Mouse (Mus musculus): ENCODE data around the gene Rpl18. TPM values are rescaled to one million over a fixed set of nuclear protein-coding genes. Genes with fewer than 3 reads are reported as not detected.

Gene Rpl18
- polyA plus RNA-seq, 1 experiment = 3,224 TPM

DNA sequence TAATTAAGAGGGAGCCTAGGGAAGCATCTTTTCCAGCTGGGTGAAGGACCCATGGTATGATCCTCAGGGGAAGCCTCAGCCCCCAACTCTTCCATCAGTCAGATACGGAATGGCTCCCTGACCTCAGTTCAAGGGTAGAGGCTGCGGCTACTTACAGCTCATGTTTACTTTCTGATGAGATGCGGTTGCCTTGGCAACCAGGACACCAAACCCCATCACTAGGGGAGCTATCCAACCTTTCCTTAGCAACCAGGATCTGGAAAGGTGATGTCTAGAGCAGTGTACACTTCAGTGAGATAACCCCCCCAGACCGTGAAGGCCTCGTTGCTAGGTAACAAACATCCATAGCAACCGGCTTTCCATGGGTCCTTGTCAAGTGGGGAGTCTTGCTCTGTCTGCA lies 6.2 kb upstream of the Rpl18 start:
- Histone ChIP-seq H3K79me2 (ENCODE audit: control insufficient read depth, insufficient read depth) (peaks cover 3% of the 10 kb centered on the region), H3ac (ENCODE audit: control insufficient read depth, insufficient read length) (no peak overlapping the region), H3K4me2 (ENCODE audit: low read depth) (no peak overlapping the region), H3K4me3 (no peak overlapping the region), H3K36me3 (ENCODE audit: control insufficient read depth, insufficient read depth) (no peaks in the 10 kb centered on the region), H3K27me3 (ENCODE audit: control insufficient read depth, insufficient read depth, insufficient read length) (no peaks in the 10 kb centered on the region)
- no peak for TF ChIP-seq REST (IDR thresholded peaks at IDR 0.05; ENCODE audit: insufficient read depth, insufficient read length)
- no peak for TF ChIP-seq TCF12 (IDR thresholded peaks at IDR 0.05; ENCODE audit: insufficient read depth, poor library complexity, severe bottlenecking)
- TF ChIP-seq MAX (IDR thresholded peaks at IDR 0.05; ENCODE audit: low read depth) = no peak
- TF ChIP-seq TCF3 (IDR thresholded peaks at IDR 0.05; ENCODE audit: insufficient read length, low read depth) = no peak
- no peak for TF ChIP-seq POLR2A (IDR thresholded peaks at IDR 0.05; ENCODE audit: insufficient read length, low read depth)
- TF ChIP-seq POLR2AphosphoS2 (IDR thresholded peaks at IDR 0.05; ENCODE audit: insufficient read length, low read depth) = peak; percentile 57
- TF ChIP-seq MYOG (IDR thresholded peaks at IDR 0.05; ENCODE audit: control insufficient read depth in 1 of 3, insufficient read depth in 1 of 3, insufficient read length in 2 of 3, low read depth in 2 of 3) = no peak

- H3K4me3 ChIP-seq = no peak overlapping the region
- no peak overlapping the region for H3ac ChIP-seq (ENCODE audit: control insufficient read depth, insufficient read length)
- H3K36me3 ChIP-seq (ENCODE audit: control insufficient read depth, insufficient read depth) = no peaks in the 10 kb centered on the region
- H3K27me3 ChIP-seq (ENCODE audit: control insufficient read depth, insufficient read depth, insufficient read length) = no peaks in the 10 kb centered on the region
- no peak overlapping the region for H3K4me2 ChIP-seq (ENCODE audit: low read depth)
- TF ChIP-seq MYOG (IDR thresholded peaks at IDR 0.05; ENCODE audit: control insufficient read depth in 1 of 3, insufficient read depth in 1 of 3, insufficient read length in 2 of 3, low read depth in 2 of 3) (no peak), POLR2AphosphoS2 (IDR thresholded peaks at IDR 0.05; ENCODE audit: insufficient read length, low read depth) (peak; percentile 97), POLR2A (IDR thresholded peaks at IDR 0.05; ENCODE audit: insufficient read length, low read depth) (peak; percentile 51)
- peaks cover 10% of the 10 kb centered on the region for H3K79me2 ChIP-seq (ENCODE audit: control insufficient read depth, insufficient read depth)
Measured at GRCm38 (mm10) chr7:45709677-45710355, 5.4 kb upstream of the Rpl18 start.

DNA sequence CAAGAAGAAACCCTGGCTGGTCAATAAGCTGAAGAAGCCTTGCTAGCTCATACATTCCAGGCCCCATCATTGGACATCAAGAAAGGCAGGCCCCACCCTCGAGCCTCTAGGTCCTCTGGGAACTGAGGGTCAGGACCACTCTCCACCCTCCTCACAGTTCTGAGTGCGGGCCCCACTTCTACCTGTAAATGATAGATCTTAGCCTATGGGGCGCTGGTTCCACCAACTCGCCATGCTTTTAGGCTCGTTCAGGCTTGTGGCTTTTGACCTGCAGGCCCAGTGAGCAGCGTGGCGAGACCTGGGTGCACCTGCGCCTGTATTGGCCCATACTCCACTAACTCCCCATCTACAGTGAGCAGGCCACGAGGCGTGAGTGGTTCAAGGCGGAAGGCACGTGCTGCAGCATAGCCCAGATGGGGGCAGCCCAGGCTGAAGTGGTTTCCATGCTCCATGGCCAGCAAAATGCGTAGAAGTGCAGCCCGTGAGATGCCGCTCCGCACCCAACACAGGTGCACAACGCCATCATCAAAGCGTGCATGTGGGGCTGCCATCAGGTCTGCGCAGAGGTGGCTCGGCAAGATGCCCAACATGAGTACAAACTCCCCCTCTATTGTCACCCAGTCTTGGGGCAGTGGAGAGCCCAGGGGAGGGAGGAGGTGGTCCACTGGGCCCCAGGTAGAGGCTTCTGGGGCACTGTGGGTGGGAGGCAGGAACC lies 4.6 kb upstream of the Rpl18 start:
- Histone ChIP-seq H3K27me3 (ENCODE audit: control insufficient read depth, insufficient read depth, insufficient read length) (no peaks in the 10 kb centered on the region), H3K4me2 (ENCODE audit: low read depth) (no peak overlapping the region), H3K79me2 (ENCODE audit: control insufficient read depth, insufficient read depth) (peaks cover 14% of the 10 kb centered on the region), H3ac (ENCODE audit: control insufficient read depth, insufficient read length) (no peak overlapping the region), H3K36me3 (ENCODE audit: control insufficient read depth, insufficient read depth) (no peaks in the 10 kb centered on the region), H3K4me3 (no peak overlapping the region)
- TF ChIP-seq USF1 (IDR thresholded peaks at IDR 0.05; ENCODE audit: low read depth) (no peak), MAX (IDR thresholded peaks at IDR 0.05; ENCODE audit: low read depth) (no peak), POLR2AphosphoS2 (IDR thresholded peaks at IDR 0.05; ENCODE audit: insufficient read length, low read depth) (peak; percentile 92), E2F4 (IDR thresholded peaks at IDR 0.05; ENCODE audit: insufficient read depth) (no peak), TCF3 (IDR thresholded peaks at IDR 0.05; ENCODE audit: insufficient read length, low read depth) (no peak), REST (IDR thresholded peaks at IDR 0.05; ENCODE audit: insufficient read depth, insufficient read length) (no peak)

GRCm38 (mm10) chr7:45711316-45712021 lies 3.8 kb upstream of the Rpl18 start:
- Histone ChIP-seq H3K36me3 (ENCODE audit: control insufficient read depth, insufficient read depth) (no peaks in the 10 kb centered on the region), H3K4me2 (ENCODE audit: low read depth) (no peak overlapping the region), H3K79me2 (ENCODE audit: control insufficient read depth, insufficient read depth) (peaks cover 22% of the 10 kb centered on the region), H3K27me3 (ENCODE audit: control insufficient read depth, insufficient read depth, insufficient read length) (no peaks in the 10 kb centered on the region), H3K4me3 (no peak overlapping the region), H3ac (ENCODE audit: control insufficient read depth, insufficient read length) (no peak overlapping the region)
- TF ChIP-seq REST (IDR thresholded peaks at IDR 0.05; ENCODE audit: insufficient read depth, insufficient read length) (no peak), POLR2A (IDR thresholded peaks at IDR 0.05; ENCODE audit: insufficient read length, low read depth) (peak; percentile 25), POLR2AphosphoS2 (IDR thresholded peaks at IDR 0.05; ENCODE audit: insufficient read length, low read depth) (peak; percentile 85)

- Histone ChIP-seq H3K4me2 (ENCODE audit: low read depth) (no peak overlapping the region), H3K27me3 (ENCODE audit: control insufficient read depth, insufficient read depth, insufficient read length) (no peaks in the 10 kb centered on the region), H3K4me3 (no peak overlapping the region), H3K79me2 (ENCODE audit: control insufficient read depth, insufficient read depth) (peaks cover 29% of the 10 kb centered on the region), H3K36me3 (ENCODE audit: control insufficient read depth, insufficient read depth) (no peaks in the 10 kb centered on the region), H3ac (ENCODE audit: control insufficient read depth, insufficient read length) (no peak overlapping the region)
- TF ChIP-seq POLR2AphosphoS2 (IDR thresholded peaks at IDR 0.05; ENCODE audit: insufficient read length, low read depth) = peak; percentile 70
- no peak for TF ChIP-seq POLR2A (IDR thresholded peaks at IDR 0.05; ENCODE audit: insufficient read length, low read depth)
- TF ChIP-seq TCF3 (IDR thresholded peaks at IDR 0.05; ENCODE audit: insufficient read length, low read depth) = no peak
Measured at GRCm38 (mm10) chr7:45712022-45712757, 3.1 kb upstream of the Rpl18 start.
